Mouse (Mus musculus): ENCODE data around the gene Gm7138.
"Not testable (repeated sequence)": the region's sequence is repeated elsewhere in the genome, so short reads cannot be mapped to it uniquely, and the experiment has no call there.

GRCm38 (mm10) chr10:77776844-77777243 is at the start of gene Gm7138:
- not testable (repeated sequence) for TF ChIP-seq POLR2AphosphoS2 (IDR thresholded peaks at IDR 0.05; ENCODE audit: insufficient read length, low read depth); POLR2A (IDR thresholded peaks at IDR 0.05; ENCODE audit: insufficient read length, low read depth); TCF3 (IDR thresholded peaks at IDR 0.05; ENCODE audit: insufficient read length, low read depth); CEBPB (IDR thresholded peaks at IDR 0.05; ENCODE audit: insufficient read depth, poor library complexity, severe bottlenecking); USF1 (IDR thresholded peaks at IDR 0.05; ENCODE audit: low read depth); MYOD1 (IDR thresholded peaks at IDR 0.05; ENCODE audit: control insufficient read depth in 1 of 3, insufficient read length in 2 of 3, low read depth in 2 of 3); E2F4 (IDR thresholded peaks at IDR 0.05; ENCODE audit: insufficient read depth); MAX (IDR thresholded peaks at IDR 0.05; ENCODE audit: low read depth); SRF (IDR thresholded peaks at IDR 0.05; ENCODE audit: control insufficient read depth, insufficient read length, low read depth); TCF12 (IDR thresholded peaks at IDR 0.05; ENCODE audit: insufficient read depth, poor library complexity, severe bottlenecking); MYOG (IDR thresholded peaks at IDR 0.05; ENCODE audit: control insufficient read depth in 1 of 3, insufficient read depth in 1 of 3, insufficient read length in 2 of 3, low read depth in 2 of 3); REST (IDR thresholded peaks at IDR 0.05; ENCODE audit: insufficient read depth, insufficient read length)
